Mouse (Mus musculus) B cell, adult (primary cell): Measurements from ENCODE around the gene Frmpd3. TPM values are rescaled to one million over a fixed set of nuclear protein-coding genes. Genes with fewer than 3 reads are reported as not detected.

ENCODE experiments used
- total RNA-seq: library from RNA; stranded (reverse); gene quantifications from 4 replicates; pipeline ENCODE4 v1.2.4, GENCODE M21; 2023; ENCODE audit not compliant: inconsistent age

Frmpd3 gene
- not detected in 4 replicates for total RNA-seq

GRCm38 (mm10) chrX:140341656-140342392, at the start of gene Frmpd3:
Gene Frmpd3 (plus strand): TSS chrX:140342263.

GRCm38 (mm10) chrX:140456279-140456731, 114.2 kb downstream of the Frmpd3 start, which contains the start of gene Prps1:
Gene Prps1 (plus strand): TSS chrX:140456613.

Other genes with a start within 250 kb of the Frmpd3 start
- gene Prps1, start 114.3 kb downstream of the Frmpd3 start, total RNA-seq: 37.6 to 44.5 TPM (median 39.6 TPM) in 4 replicates